Mouse (Mus musculus): Measurements from ENCODE around the gene Ctrc. TPM values are rescaled to one million over a fixed set of nuclear protein-coding genes. Genes with fewer than 3 reads are reported as not detected.

Gene Ctrc
- total and polyA plus RNA-seq, 3 experiments, result not detected

- dilution Hi-C loops (cut with MboI; ENCODE audit: extremely low pct_ligation_motif_present, extremely low pct_unique_long_range_greater_than_20kb, low sequenced_read_pairs), result no loop called here
These were observed 64.8 kb downstream of the Ctrc start for GRCm38 (mm10) chr4:141781201-141781985.

DNA sequence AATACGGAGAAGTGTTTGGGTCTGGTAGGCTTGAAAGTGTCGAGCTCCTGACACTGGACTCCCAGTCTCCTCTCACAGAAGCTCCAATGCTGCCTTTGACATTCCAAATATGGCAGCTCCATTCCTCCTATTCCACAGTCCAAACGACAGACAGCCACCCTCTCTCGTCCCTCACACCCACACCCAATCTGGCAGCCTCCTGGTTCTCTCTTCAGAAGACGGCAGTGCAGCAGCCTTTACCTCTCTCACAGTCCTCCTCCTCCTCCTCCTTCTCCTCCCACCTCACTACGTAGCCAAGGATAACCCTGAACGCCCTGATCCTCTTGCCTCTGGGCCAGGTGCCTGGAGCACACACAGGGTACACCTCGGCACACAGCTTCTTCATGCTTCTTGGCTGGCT is 66.3 kb downstream of the Ctrc start:
- no peak overlapping the region for H3K4me3 ChIP-seq (replicated peaks in 1 of 3; ENCODE audit: low read depth in 2 of 3, low read length in 2 of 3, poor library complexity in 1 of 3)
- in situ Hi-C loops (cut with MboI; ENCODE audit: low pct_ligation_motif_present, low pct_unique_long_range_greater_than_20kb, low sequenced_read_pairs) (no loop called here), dilution Hi-C loops (cut with MboI; ENCODE audit: extremely low pct_ligation_motif_present, extremely low pct_unique_long_range_greater_than_20kb, low sequenced_read_pairs) (no loop called here)
- H3K36me3 ChIP-seq (replicated peaks in 1 of 2; ENCODE audit: control insufficient read depth in 1 of 2, insufficient read depth in 1 of 2, low read length in 1 of 2), result peaks cover 54 to 91% of the 10 kb centered on the region in 2 experiments
- no peaks in the 10 kb centered on the region for H3K27me3 ChIP-seq (replicated peaks)
- no peaks in the 10 kb centered on the region for H3K9me3 ChIP-seq (replicated peaks; ENCODE audit: low read length)
- H3K4me1 ChIP-seq (ENCODE audit: control insufficient read depth in 1 of 2, insufficient read depth in 2 of 2), result peaks cover 0 to 2% of the 10 kb centered on the region in 2 experiments; a peak in 2 of 4 replicates
- DNase-seq (ENCODE audit: extremely low read depth), result no peak
- H3K79me2 ChIP-seq (replicated peaks; ENCODE audit: control insufficient read depth, extremely low read depth, insufficient read depth, poor library complexity, severe bottlenecking), result no peaks in the 10 kb centered on the region
- no peak overlapping the region for H3K9ac ChIP-seq (ENCODE audit: insufficient read depth, low read depth)
- H3K27ac ChIP-seq (ENCODE audit: insufficient read depth, low read depth), result no peak overlapping the region
- no peak overlapping the region for H3K4me2 ChIP-seq (ENCODE audit: insufficient read depth, low read depth, poor library complexity, severe bottlenecking)
- TF ChIP-seq GABPA (IDR thresholded peaks at IDR 0.05; ENCODE audit: insufficient replicate concordance, low read depth, low read length) (no peak), ZC3H11A (IDR thresholded peaks at IDR 0.05; ENCODE audit: low read depth, low read length) (no peak), TCF12 (IDR thresholded peaks at IDR 0.05; ENCODE audit: low read depth, low read length) (no peak), ZMIZ1 (IDR thresholded peaks at IDR 0.05; ENCODE audit: low read depth, low read length) (no peak), EP300 (IDR thresholded peaks at IDR 0.05; ENCODE audit: low read length) (no peak), HCFC1 (IDR thresholded peaks at IDR 0.05; ENCODE audit: low read depth, low read length) (no peak), BHLHE40 (IDR thresholded peaks at IDR 0.05; ENCODE audit: low read depth, low read length) (no peak), PAX5 (IDR thresholded peaks at IDR 0.05; ENCODE audit: low read length) (no peak), MAZ (IDR thresholded peaks at IDR 0.05; ENCODE audit: low read depth, low read length) (no peak), UBTF (IDR thresholded peaks at IDR 0.05; ENCODE audit: low read depth, low read length) (no peak), CTCF (conservative IDR thresholded peaks at IDR 0.05 in 1 of 2, IDR thresholded peaks at IDR 0.05 in 1 of 2; ENCODE audit: low read depth in 2 of 2, low read length in 2 of 2) (no peak), SMC3 (IDR thresholded peaks at IDR 0.05; ENCODE audit: low read depth, low read length) (no peak), USF1 (IDR thresholded peaks at IDR 0.05; ENCODE audit: low read depth, low read length) (no peak), KAT2A (IDR thresholded peaks at IDR 0.05; ENCODE audit: insufficient replicate concordance, low read length) (no peak), SIN3A (IDR thresholded peaks at IDR 0.05; ENCODE audit: low read length) (no peak), POLR2A (IDR thresholded peaks at IDR 0.05; ENCODE audit: low read depth, low read length) (no peak), MXI1 (IDR thresholded peaks at IDR 0.05; ENCODE audit: low read depth, low read length) (no peak), CHD2 (IDR thresholded peaks at IDR 0.05; ENCODE audit: low read length) (no peak), NELFE (IDR thresholded peaks at IDR 0.05; ENCODE audit: low read depth, low read length) (no peak)

More at GRCm38 (mm10) chr4:141781201-141781985, 64.8 kb downstream of the Ctrc start:
- H3K27me3 ChIP-seq (replicated peaks), result no peaks in the 10 kb centered on the region
- in situ Hi-C loops (cut with MboI; ENCODE audit: low pct_ligation_motif_present, low pct_unique_long_range_greater_than_20kb, low sequenced_read_pairs), result no loop called here
- no peak overlapping the region for H3K27ac ChIP-seq (ENCODE audit: insufficient read depth, low read depth)
- no peak for TF ChIP-seq MAZ (IDR thresholded peaks at IDR 0.05; ENCODE audit: low read depth, low read length)
- TF ChIP-seq NRF1 (IDR thresholded peaks at IDR 0.05; ENCODE audit: low read depth, low read length), result no peak
- no peak for TF ChIP-seq GABPA (IDR thresholded peaks at IDR 0.05; ENCODE audit: insufficient replicate concordance, low read depth, low read length)
- no peak for TF ChIP-seq PAX5 (IDR thresholded peaks at IDR 0.05; ENCODE audit: low read length)
- TF ChIP-seq USF1 (IDR thresholded peaks at IDR 0.05; ENCODE audit: low read depth, low read length), result no peak
- TF ChIP-seq ZNF384 (IDR thresholded peaks at IDR 0.05; ENCODE audit: low read depth, low read length), result no peak
- no peak for TF ChIP-seq ZMIZ1 (IDR thresholded peaks at IDR 0.05; ENCODE audit: low read depth, low read length)
- no peak for TF ChIP-seq NELFE (IDR thresholded peaks at IDR 0.05; ENCODE audit: low read depth, low read length)
- TF ChIP-seq BHLHE40 (IDR thresholded peaks at IDR 0.05; ENCODE audit: low read depth, low read length), result no peak
- no peak for TF ChIP-seq HCFC1 (IDR thresholded peaks at IDR 0.05; ENCODE audit: low read depth, low read length)
- TF ChIP-seq E2F4 (IDR thresholded peaks at IDR 0.05; ENCODE audit: insufficient replicate concordance, low read depth, low read length), result no peak
- TF ChIP-seq MAFK (IDR thresholded peaks at IDR 0.05; ENCODE audit: insufficient replicate concordance, low read length), result no peak
- TF ChIP-seq MEF2A (IDR thresholded peaks at IDR 0.05; ENCODE audit: borderline replicate concordance, low read depth, low read length), result no peak
- no peak for TF ChIP-seq JUN (IDR thresholded peaks at IDR 0.05; ENCODE audit: insufficient read depth, low read depth, low read length)
- TF ChIP-seq CTCF (conservative IDR thresholded peaks at IDR 0.05 in 1 of 2, IDR thresholded peaks at IDR 0.05 in 1 of 2; ENCODE audit: low read depth in 2 of 2, low read length in 2 of 2), result no peak
- H3K4me3 ChIP-seq (replicated peaks in 1 of 3; ENCODE audit: low read depth in 2 of 3, low read length in 2 of 3, poor library complexity in 1 of 3), result no peak overlapping the region
- no peaks in the 10 kb centered on the region for H3K9me3 ChIP-seq (replicated peaks; ENCODE audit: low read length)
- peaks cover 55 to 86% of the 10 kb centered on the region in 2 experiments for H3K36me3 ChIP-seq (replicated peaks in 1 of 2; ENCODE audit: control insufficient read depth in 1 of 2, insufficient read depth in 1 of 2, low read length in 1 of 2)
- no peak overlapping the region for H3K9ac ChIP-seq (ENCODE audit: insufficient read depth, low read depth)
- peaks cover 5 to 17% of the 10 kb centered on the region in 2 experiments for H3K4me1 ChIP-seq (ENCODE audit: control insufficient read depth in 1 of 2, insufficient read depth in 2 of 2)
- no peaks in the 10 kb centered on the region for H3K79me2 ChIP-seq (replicated peaks; ENCODE audit: control insufficient read depth, extremely low read depth, insufficient read depth, poor library complexity, severe bottlenecking)
- no peak overlapping the region for H3K4me2 ChIP-seq (ENCODE audit: insufficient read depth, low read depth, poor library complexity, severe bottlenecking)
- no peak for DNase-seq (ENCODE audit: extremely low read depth)
